Mouse (Mus musculus) left cerebral cortex, adult 9 months (tissue): Measurements from ENCODE around the gene Galr3.
"Not testable (repeated sequence)": the region's sequence is repeated elsewhere in the genome, so short reads cannot be mapped to it uniquely, and the experiment has no call there.

Source experiments
- DNase-seq, 2 experiments: peaks; one replicate each; pipeline ENCODE4 v3.0.0; 2022; ENCODE audit warnings: low spot score in 2 of 2

Galr3 gene

DNA sequence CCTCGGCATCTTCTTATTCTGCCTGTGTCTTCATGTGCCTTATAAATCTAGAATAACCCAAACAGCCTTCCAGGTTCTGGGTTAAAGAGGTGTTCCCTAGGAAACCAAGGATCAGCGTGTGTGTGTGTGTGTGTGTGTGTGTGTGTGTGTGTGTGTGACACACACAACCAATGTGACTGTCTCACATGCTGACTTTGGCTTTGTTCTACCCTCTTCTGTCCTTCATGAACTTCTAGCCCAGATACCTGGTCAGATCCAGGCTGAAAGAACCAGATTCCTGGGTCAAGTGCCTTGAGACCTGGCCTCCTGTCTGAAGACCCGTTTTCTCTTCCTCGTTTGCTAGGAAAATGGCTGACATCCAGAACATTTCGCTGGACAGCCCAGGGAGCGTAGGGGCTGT lies at the start of gene Galr3:
TSS of gene Galr3 (plus strand) at position 301 of the 400 bp plus-strand sequence.
- DNase-seq, result no peak

DNA sequence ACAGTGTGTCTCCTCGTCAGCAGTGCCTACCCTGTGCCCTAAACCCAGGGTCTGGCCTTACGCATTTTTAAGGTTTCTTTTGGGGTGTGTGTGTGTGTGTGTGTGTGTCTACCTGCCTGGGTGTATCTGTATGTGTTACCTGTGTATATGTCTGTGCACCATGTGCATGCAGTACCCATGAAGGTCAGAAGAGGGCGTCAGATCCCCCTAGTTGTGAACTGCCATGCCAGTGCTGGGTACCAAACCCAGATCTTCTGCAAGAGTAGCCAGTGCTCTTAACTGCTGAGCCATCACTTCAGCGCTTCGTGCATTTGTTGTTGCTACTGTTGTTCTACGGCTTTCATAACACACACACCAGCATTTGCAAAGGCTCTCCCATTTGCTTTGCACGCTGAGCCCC lies 49.5 kb upstream of the Galr3 start:
- DNase-seq, result no peak

DNA sequence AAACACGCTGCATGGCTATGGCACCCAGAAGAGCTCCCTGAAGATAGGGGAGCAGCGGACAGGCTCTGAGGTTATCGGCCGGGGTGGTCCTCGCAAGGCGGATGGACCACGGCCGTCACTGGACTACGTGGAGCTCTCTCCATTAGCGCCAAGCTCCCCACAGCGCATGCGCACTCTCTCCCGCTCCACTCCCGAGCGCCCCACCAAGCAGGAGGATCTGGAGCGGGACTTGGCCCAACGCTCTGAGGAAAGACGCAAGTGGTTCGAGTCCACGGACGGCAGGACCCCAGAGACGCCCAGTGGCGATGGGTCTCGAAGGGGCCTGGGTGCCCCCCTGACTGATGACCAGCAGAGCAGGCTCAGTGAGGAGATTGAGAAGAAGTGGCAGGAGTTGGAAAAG lies 48.8 kb upstream of the Galr3 start:
- no peak for DNase-seq

DNA sequence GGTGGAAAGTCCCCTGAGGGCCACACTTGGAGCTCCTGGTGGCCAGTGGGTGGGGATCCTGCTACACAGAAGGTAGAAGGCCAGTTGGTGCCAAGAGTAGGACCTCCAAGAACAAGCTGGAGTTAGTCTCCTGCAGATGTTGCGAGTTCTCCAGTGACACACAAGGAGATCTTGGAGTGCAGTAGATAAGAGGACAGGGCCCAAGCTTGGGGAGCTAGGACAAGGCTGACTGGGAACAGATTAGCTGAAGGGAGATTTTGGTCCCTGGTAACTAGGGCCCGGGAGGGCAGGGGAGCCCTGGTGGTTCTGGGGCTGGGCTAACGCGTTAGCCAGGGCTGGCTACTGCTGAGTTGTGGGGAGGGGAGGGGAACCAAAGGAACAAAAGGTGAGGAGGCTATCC lies 45.8 kb upstream of the Galr3 start:
- no peak for DNase-seq

DNA sequence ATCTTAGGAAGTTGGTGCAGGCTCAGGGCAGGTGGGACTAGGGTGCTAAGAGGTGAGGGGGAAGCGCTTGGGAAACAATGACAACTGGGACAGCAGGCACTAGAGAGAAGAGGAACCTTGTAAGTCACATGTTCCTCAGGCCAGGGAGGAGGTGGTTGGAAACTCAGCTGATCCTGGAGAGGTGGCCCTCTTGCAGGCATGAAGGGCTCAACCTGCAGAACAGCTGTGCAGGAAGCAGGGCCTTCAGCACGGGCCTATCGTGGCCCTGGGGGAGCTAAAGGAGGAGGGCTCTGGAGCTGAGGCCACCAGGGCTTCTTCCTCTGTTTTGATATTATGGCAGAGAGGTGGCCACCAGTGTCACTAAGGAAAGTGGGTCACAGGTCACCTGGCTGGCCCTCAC lies 45.0 kb upstream of the Galr3 start:
- no peak for DNase-seq

DNA sequence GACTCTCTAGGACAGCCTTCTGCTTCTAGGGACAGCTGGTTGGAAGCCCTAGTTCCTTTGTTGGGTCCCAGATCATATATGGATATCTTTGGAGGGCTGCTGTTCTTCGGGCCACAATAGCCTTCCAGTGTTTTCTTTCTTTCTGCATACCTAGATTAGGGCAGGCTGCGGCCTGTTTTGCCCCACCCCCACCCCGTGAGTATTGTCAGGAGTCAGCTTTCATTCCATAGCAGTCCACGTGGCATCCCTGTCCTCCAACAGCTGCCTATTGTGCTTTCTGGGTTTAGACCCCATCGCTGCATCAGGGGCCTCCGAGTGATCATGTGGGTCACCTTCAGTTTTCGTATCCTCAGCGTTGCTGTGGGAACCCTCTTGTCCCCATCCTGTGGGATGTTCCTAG lies 43.3 kb upstream of the Galr3 start:
- DNase-seq, result no peak

DNA sequence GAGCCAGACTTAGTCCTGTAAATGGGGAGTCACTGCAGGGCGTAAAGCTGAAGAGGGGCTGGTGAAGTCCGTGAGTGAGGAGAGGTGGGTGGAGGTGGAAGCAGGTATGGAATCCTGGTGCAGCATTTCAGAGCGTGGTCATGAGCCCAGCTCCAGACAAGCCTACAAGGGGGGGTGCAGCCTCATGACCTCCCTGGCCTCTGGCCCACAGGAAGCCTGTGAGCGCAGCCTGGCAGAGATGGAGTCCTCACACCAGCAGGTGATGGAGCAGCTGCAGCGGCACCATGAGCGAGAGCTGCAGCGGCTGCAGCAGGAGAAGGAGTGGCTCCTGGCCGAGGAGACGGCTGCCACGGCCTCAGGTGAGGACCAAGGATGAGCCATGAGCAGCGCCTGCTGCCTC lies 42.1 kb upstream of the Galr3 start:
- no peak for DNase-seq

DNA sequence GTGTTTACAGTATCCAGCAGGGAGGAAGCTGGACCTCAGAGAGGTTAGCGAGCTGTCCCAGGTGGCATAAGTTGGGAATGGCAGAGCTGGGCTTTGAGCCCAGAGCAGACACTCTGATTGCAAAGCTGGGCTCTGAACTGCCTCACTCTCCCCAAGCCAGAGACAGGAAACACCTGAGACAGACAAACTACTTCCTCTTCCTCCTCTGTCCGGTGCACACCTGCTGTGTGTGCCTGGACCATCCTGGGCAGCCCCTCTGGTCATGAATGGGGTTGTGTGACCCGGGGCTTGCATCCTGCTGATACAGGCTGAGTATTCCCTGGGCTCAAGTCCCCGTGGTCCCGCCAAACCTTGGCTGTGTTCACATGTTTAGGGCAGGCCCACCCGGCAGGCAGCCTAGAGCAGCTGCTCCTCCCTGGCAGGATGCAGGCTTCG lies 41.3 kb upstream of the Galr3 start:
- no peak for DNase-seq

DNA sequence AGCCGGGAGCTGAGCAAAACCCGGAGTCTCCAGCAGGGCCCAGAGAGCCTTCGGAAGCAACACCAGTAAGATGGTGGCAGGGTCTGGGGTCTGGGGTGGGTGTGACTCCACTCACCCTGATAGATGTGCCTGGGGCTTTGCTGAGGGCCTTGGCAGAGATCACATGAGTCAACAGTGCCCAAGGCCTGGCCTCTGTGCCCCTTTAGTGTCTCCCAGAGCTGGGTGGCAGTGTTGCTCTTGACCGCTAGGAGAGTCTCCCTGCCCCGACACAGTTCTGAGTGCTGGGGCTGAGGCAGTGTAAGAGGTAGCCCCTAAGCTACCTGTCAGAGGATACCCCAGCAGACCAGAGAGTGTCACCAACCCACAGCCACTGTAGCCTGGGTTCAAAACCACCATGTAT lies 40.1 kb upstream of the Galr3 start:
- DNase-seq, result no peak

DNA sequence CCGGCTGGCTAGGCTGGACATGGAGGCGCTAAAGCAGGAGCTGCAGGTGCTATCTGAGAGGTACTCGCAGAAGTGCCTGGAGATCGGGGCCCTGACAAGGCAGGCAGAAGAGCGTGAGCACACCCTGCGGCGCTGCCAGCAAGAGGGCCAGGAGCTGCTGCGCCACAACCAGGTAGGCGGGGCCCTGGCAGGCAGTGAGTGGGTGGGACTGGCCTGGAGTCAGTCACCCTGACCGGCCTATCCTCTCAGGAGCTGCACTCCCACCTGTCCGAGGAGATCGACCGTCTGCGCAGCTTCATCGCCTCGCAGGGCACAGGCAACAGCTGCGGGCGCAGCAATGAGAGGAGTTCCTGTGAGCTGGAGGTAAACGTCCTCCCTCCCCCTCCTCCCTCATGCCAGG lies 39.6 kb upstream of the Galr3 start:
- no peak for DNase-seq

DNA sequence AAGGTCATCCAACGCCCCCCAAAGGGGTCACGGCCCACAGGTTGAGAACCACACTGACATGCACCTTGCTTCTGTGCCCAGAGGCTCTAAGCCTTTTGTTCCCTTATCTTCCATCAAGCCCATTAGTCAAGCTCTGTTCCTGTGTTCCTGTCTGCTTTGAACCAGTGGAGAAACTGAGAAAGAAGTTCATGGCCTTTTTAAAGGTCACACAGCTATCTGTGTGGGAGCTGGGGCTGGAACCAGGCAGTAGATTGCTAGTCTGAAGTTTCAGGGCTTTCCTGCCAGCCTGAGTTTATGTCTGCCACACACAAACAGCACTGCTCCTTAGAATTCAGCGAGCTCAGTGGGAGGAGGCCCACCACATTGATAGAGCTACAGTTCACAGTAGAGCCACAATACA lies 38.6 kb upstream of the Galr3 start:
- no peak for DNase-seq

DNA sequence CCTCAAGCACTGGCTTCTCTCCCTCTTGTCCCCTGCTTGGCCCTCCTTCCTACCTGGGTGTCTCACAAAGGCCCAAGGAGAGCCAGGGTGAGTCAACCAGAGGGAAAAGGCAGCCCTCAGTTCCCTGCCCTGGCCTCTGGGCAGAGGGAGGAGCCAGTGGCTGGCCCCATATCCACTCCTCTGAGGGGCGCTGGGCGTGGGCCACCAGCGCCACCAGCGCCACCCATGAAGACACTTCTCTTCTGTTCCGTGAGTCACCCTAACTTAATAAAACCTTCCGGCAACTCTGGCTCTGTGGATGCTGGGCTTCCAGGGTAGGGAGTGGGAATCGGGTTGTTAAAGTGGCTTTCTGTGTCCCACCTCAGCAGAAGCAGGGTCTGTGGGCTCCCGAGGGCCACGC lies 36.1 kb upstream of the Galr3 start:
- DNase-seq, result no peak

DNA sequence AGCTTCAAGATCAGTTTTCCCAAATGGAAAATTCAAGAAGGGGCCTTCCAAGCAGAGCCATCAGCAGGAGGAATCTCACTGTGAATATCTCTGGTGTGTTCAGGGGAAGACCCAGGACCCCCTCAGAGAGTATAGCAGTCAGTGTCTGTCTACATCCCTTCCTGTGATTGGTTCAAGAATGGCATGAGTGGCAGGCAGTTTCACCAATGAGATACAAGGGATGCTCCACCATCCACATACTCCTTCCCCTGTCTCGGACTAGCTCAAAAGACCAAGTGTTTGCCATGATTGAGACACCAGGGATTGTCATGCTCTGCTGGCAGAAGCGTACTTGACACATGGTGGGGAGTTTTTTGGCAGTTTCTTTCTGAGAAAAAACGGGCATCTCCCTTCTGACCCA lies 35.0 kb upstream of the Galr3 start:
- DNase-seq, result no peak

DNA sequence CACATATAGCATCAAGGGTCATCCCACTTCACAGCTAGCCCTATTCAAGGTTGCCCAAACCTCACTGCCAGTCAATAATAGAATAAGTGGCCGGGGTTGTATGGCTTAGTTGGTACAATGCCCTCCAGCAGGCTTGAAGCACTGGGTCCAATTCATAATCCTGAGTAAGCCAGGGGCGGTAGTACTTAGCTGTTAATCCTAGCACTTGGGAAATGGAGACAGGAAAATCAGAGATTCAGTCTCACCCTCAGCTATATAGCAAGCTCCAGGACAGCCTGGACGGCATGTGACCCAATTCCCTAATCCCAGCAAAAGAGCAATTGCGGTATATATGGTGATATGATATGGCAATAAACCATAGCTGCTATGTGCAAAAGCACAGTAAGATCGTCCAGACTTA lies 34.6 kb upstream of the Galr3 start:
- no peak for DNase-seq

DNA sequence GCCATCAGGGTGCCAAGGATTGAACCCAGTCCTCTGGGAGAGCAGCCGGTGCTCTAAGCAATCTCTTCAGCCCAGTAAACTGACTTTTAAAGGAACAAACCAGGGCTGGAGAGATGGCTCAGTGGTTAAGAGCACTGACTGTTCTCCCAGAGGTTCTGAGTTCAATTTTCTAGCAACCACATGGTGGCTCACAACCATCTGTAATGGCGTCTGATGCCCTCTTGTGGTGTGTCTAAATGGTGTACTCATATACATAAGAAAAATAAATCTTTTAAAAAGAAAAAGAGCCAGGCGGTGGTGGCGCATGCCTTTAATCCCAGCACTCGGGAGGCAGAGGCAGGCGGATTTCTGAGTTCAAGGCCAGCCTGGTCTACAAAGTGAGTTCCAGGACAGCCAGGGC lies 33.8 kb upstream of the Galr3 start:
- not testable (repeated sequence) for DNase-seq

DNA sequence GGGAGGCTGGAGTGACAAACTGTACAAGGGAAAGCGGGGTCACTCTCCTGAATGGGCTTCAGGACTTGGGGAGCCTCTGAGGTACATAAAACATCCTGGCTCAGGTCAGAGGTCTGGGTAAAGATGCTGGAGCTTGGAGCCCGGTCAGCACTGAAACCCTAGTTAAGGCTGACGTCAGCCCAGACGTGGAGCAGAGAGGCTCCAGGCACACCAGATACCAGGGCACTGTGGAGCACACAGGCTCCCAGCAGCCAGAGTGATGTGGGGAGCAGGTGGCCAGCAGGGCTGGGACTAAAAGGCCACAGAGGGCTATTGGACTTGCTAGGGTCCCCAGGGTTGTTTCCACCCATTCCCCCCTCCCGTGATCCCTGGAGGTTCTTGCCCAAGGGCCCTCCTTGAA lies 32.0 kb upstream of the Galr3 start:
- DNase-seq, result no peak

DNA sequence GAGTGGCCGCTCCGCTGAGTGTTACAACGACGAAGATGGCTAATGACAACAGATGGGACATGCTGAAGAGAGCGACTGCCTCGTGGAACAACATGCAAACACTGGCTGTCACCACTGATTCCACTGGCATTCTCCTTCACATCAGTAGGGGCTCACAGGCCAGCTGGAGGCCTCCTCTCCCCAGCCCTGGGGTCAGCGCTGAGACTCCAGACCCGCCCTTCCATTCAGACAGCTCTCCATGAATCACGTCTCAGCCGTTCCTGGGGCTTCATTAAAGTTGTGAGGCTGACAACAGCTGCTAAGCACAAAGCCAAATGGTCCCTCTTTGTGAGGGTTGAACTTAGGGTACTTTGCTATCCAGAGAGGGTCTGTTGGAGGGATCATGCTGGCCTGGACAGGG lies 30.1 kb upstream of the Galr3 start:
- DNase-seq, result no peak

DNA sequence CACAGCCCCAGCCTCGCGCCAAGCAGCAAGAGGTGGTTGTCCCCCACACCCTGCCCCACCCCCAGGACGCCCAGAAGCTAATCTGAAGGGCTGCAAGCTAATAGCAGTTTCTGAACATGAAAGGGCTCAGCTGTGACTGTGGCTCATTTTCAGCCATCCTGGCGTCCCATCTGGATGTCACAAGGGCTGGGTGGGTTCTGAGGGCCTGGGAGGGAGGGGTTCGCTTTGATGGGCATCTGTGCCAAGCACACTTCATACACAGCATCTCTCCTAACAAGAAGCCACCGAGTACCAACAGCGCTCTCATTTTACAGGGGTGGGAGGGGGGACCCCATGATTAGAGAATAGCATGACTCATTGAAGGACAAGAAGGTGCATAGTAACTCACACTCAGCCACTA lies 28.3 kb upstream of the Galr3 start:
- DNase-seq, result no peak

DNA sequence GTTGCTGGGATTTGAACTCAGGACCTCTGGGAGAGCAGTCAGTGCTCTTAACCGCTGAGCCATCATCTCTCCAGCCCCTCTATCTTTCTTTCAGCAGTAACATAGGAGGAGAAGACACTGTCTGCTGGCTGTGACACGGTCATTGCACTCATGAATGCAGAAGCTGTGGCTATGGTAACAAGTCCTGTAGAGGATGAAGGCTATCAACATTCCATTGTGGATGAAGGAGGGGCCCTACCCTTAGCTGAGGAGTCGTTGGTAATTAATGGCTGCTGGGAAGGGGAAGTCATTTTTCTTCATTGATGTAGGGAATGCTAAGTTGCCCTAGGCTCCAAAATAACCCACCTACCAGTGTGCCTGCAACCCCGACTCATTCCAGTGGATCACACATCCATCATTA lies 23.5 kb upstream of the Galr3 start:
- DNase-seq, result no peak

DNA sequence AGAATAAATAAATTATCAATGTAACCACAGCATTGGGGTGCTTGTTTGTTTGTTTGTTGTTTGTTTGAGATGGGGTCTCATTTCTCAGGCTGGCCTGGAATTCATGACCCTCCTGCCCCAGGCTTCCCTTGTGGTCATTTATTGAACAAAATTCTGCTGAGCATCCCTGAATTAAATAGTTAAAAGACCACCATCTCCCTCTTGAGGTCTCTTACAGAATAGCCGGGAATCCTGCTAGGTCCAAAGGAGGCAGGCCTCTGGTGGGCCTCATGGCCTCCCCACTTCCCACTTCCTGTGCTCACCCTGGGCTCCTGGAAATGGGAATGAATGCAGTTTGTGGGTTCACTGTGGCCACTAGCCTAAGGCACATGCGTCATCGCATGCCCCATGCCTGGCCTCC lies 22.8 kb upstream of the Galr3 start:
- no peak for DNase-seq

DNA sequence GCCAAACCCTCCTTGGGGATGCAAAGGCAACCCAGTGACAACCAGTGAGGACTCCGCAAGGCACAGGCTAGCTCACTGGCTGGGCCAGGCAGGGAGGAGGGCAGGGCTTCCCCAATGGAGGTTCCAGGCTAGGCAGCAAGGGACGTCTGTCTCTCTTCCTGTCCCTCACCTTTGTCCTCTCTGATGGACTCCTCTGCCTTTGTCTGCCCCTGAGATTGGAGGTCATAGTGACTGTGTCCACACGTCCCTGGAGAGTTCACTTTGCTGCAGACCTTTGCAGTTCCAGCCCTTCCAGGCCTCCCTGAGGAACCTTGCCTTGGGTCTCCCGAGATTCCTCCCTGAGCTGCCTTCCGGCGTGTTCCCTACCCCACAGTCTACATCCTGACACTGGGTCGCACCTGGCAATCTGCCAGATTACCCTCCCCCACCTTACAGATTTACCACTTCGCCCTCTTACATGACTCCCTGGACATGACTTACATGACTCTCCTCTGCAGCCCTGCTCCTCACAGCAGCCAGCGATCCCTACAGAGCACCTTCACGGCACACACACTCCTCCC lies 18.9 kb upstream of the Galr3 start:
- DNase-seq, result no peak

DNA sequence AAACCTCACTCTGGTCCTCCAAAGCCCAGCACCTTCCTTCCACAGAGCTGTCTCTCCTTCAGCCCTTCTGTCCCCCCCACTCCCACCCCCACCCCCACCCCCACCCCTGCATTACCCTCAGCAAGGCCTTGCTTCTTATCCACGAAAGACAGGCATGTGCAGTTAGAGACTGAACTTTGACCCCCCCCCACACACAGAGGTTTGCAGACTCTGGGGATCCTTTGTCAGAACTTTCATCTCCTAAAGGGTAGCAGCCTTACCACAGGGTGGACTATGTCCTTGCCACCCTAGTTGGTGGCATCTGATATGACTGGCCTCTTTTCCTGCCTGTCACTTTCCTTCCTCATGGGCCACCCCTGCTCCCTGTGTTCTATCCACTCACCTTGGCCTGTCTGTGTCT lies 18.3 kb upstream of the Galr3 start:
- DNase-seq, result no peak

DNA sequence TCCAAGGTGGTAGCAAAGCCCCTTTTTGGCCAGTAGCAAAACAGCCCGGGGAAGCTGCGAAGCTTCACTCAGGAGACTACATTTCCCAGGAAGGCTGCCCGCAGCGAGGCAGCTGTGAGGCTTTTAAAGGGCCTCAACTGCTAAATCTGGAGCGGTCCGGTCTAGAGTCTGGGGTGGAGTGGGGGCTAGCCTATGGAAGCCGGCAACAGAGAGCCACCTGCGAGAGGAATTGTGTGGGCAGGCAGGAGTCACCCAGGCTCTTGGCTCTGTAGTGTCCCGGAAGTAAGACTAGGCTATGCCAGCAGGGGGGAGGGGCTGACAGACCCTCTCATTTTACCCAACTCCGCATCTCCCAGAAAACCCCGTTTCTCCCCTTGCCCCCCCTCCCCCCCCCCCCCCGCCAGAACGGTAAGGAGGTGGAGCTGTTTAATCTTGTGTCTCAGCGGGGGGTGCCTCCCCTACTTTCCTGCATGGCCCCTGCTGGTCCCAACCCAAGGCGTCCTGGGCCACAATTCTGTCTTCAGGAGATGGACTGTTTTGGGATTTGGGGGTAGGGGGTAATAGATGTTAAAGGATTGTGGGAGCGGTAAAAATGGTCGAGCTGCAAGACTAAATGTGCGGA lies 15.9 kb upstream of the Galr3 start:
- DNase-seq, result no peak
